Mouse (Mus musculus) MEL (cell line): ENCODE measurements at regions not wholly inside any gene's neighbourhood (a gene's known extent, or its start where the extent isn't known, plus 50 kb on each side); places are given as distances from the start of the nearest gene placed in this dataset.

Experiments used
- DNase-seq: peaks from one replicate; pipeline ENCODE4 v3.0.0; 2011; ENCODE audit warnings: low read depth, low spot score
- H3K27ac ChIP-seq: 2 replicates; pipeline ENCODE4 v1.5.1; 2012; ENCODE audit warnings: low read depth, mild to moderate bottlenecking, control low read depth, low read length, moderate library complexity; ENCODE audit not compliant: control insufficient read depth
- H3K27me3 ChIP-seq, 2 experiments: fragments of 150-350 bp in 1 of 2; sonication (generic) in 1 of 2; 2 replicates each; pipeline ENCODE4 v1.6.1; 2012; ENCODE audit warnings: low read length in 2 of 2, mild to moderate bottlenecking in 2 of 2, improper control_type of control experiment in 1 of 2, moderate library complexity in 1 of 2; ENCODE audit not compliant: insufficient read depth in 2 of 2, control insufficient read depth in 1 of 2
- H3K36me3 ChIP-seq, 2 experiments: 2 replicates each; pipeline ENCODE4 v1.6.1; 2012 to 2014; ENCODE audit warnings: low read length in 2 of 2, improper control_type of control experiment in 1 of 2, inconsistent platforms in 1 of 2, mild to moderate bottlenecking in 1 of 2; ENCODE audit not compliant: insufficient read depth in 2 of 2, control insufficient read depth in 1 of 2
- H3K4me1 ChIP-seq, 2 experiments: fragments of 150-350 bp in 1 of 2; sonication (generic) in 1 of 2; 2 replicates each; pipeline ENCODE4 v1.6.1; 2012; ENCODE audit warnings: low read length in 2 of 2, improper control_type of control experiment in 1 of 2, mild to moderate bottlenecking in 1 of 2; ENCODE audit not compliant: insufficient read depth in 2 of 2, control insufficient read depth in 1 of 2
- H3K4me3 ChIP-seq, 2 experiments: fragments of 150-350 bp in 1 of 2; sonication (generic) in 1 of 2; 2 replicates each; pipeline ENCODE4 v1.5.1; 2012; ENCODE audit warnings: low read depth in 2 of 2, low read length in 2 of 2, mild to moderate bottlenecking in 2 of 2, moderate library complexity in 2 of 2, control low read depth in 1 of 2, improper control_type of control experiment in 1 of 2; ENCODE audit not compliant: control insufficient read depth in 1 of 2, insufficient read depth in 1 of 2
- H3K79me2 ChIP-seq: 2 replicates; pipeline ENCODE4 v1.6.1; 2012; ENCODE audit warnings: mild to moderate bottlenecking, low read length, moderate library complexity; ENCODE audit not compliant: control insufficient read depth, poor library complexity, insufficient read depth
- H3K9ac ChIP-seq: 2 replicates; pipeline ENCODE4 v1.6.1; 2012; ENCODE audit warnings: low read depth, mild to moderate bottlenecking, control low read depth, low read length, moderate library complexity; ENCODE audit not compliant: control insufficient read depth, poor library complexity, severe bottlenecking
- H3K9me3 ChIP-seq: fragments of 150-350 bp; sonication (generic); replicated peaks from 2 replicates; pipeline ENCODE4 v1.6.1; 2012; ENCODE audit warnings: mild to moderate bottlenecking, low read length, improper control_type of control experiment, moderate library complexity; ENCODE audit not compliant: insufficient read depth
- BHLHE40 ChIP-seq: IDR thresholded peaks from 2 replicates; pipeline ENCODE4 v1.6.1; 2012; ENCODE audit warnings: low read depth, mild to moderate bottlenecking, inconsistent platforms, low read length, improper control_type of control experiment, borderline replicate concordance
- ELF1 ChIP-seq: IDR thresholded peaks from 2 replicates; pipeline ENCODE4 v1.6.1; 2014; ENCODE audit warnings: low read depth, mild to moderate bottlenecking, inconsistent platforms, low read length, improper control_type of control experiment, moderate library complexity
- EP300 ChIP-seq, 2 experiments: IDR thresholded peaks; 2 replicates each; pipeline ENCODE4 v1.6.1; 2011; ENCODE audit warnings: improper control_type of control experiment in 2 of 2, low read length in 2 of 2, low read depth in 1 of 2, mild to moderate bottlenecking in 1 of 2
- ETS1 ChIP-seq: IDR thresholded peaks from 2 replicates; pipeline ENCODE4 v1.6.1; 2012; ENCODE audit warnings: low read depth, mild to moderate bottlenecking, inconsistent platforms, low read length, improper control_type of control experiment, moderate library complexity
- GABPA ChIP-seq: IDR thresholded peaks from 2 replicates; pipeline ENCODE4 v1.6.1; 2012; ENCODE audit warnings: low read depth, mild to moderate bottlenecking, inconsistent platforms, low read length, improper control_type of control experiment, moderate library complexity
- GATA1 ChIP-seq: IDR thresholded peaks from 2 replicates; pipeline ENCODE4 v1.6.1; 2011; ENCODE audit warnings: low read depth, low read length, improper control_type of control experiment
- JUND ChIP-seq: IDR thresholded peaks from 2 replicates; pipeline ENCODE4 v1.6.1; 2011; ENCODE audit warnings: low read depth, mild to moderate bottlenecking, improper control_type of control experiment, low read length
- KAT2A ChIP-seq: conservative IDR thresholded peaks from 2 replicates; pipeline ENCODE4 v1.6.1; 2012; ENCODE audit warnings: low read depth, low read length, improper control_type of control experiment, inconsistent platforms
- MAZ ChIP-seq: IDR thresholded peaks from 2 replicates; pipeline ENCODE4 v1.6.1; 2012; ENCODE audit warnings: low read depth, mild to moderate bottlenecking, inconsistent platforms, low read length, improper control_type of control experiment
- MEF2A ChIP-seq: IDR thresholded peaks from 2 replicates; pipeline ENCODE4 v1.6.1; 2014; ENCODE audit warnings: low read depth, mild to moderate bottlenecking, inconsistent platforms, low read length, improper control_type of control experiment; ENCODE audit not compliant: poor library complexity, insufficient replicate concordance, severe bottlenecking; ENCODE audit errors: extremely low read depth
- MYB ChIP-seq: IDR thresholded peaks from 2 replicates; pipeline ENCODE4 v1.6.1; 2011; ENCODE audit warnings: mild to moderate bottlenecking, low read depth, low read length, improper control_type of control experiment
- MYC ChIP-seq: IDR thresholded peaks from 2 replicates; pipeline ENCODE4 v1.6.1; 2011; ENCODE audit warnings: low read depth, mild to moderate bottlenecking, low read length, improper control_type of control experiment, moderate library complexity
- NELFE ChIP-seq: IDR thresholded peaks from 2 replicates; pipeline ENCODE4 v1.6.1; 2011; ENCODE audit warnings: low read depth, low read length, improper control_type of control experiment
- POLR2AphosphoS5 ChIP-seq: IDR thresholded peaks from 2 replicates; pipeline ENCODE4 v1.6.1; 2012; ENCODE audit warnings: low read depth, borderline replicate concordance, mild to moderate bottlenecking, inconsistent platforms, low read length, moderate library complexity, mixed read lengths
- RCOR1 ChIP-seq: IDR thresholded peaks from 2 replicates; pipeline ENCODE4 v1.6.1; 2012; ENCODE audit warnings: low read depth, mild to moderate bottlenecking, inconsistent platforms, low read length, improper control_type of control experiment
- TAL1 ChIP-seq: IDR thresholded peaks from 2 replicates; pipeline ENCODE4 v1.6.1; 2012; ENCODE audit warnings: mild to moderate bottlenecking, inconsistent platforms, low read length, moderate library complexity, mixed read lengths
- TCF12 ChIP-seq: IDR thresholded peaks from 2 replicates; pipeline ENCODE4 v1.6.1; 2014; ENCODE audit warnings: low read depth, mild to moderate bottlenecking, inconsistent platforms, low read length, improper control_type of control experiment, moderate library complexity
- UBTF ChIP-seq: IDR thresholded peaks from 2 replicates; pipeline ENCODE4 v1.6.1; 2012; ENCODE audit warnings: low read depth, mild to moderate bottlenecking, inconsistent platforms, low read length, improper control_type of control experiment, moderate library complexity, borderline replicate concordance; ENCODE audit not compliant: insufficient read depth
- USF1 ChIP-seq: IDR thresholded peaks from 2 replicates; pipeline ENCODE4 v1.6.1; 2014; ENCODE audit warnings: low read depth, mild to moderate bottlenecking, inconsistent platforms, low read length, improper control_type of control experiment, moderate library complexity
- ZKSCAN1 ChIP-seq: IDR thresholded peaks from 2 replicates; pipeline ENCODE4 v1.6.1; 2012; ENCODE audit warnings: low read depth, mild to moderate bottlenecking, inconsistent platforms, low read length, improper control_type of control experiment, moderate library complexity
- ZNF384 ChIP-seq: IDR thresholded peaks from 2 replicates; pipeline ENCODE4 v1.6.1; 2012; ENCODE audit warnings: low read depth, mild to moderate bottlenecking, inconsistent platforms, low read length, improper control_type of control experiment

- no peaks in the 10 kb centered on the region for H3K4me1 ChIP-seq
- TF ChIP-seq KAT2A (no peak), JUND (no peak), ETS1 (no peak), NELFE (no peak), BHLHE40 (no peak), EP300 (IDR thresholded peaks at IDR 0.05; ENCODE audit: low read depth in 1 of 2, low read length in 2 of 2) (no peak), GATA1 (no peak), MYB (no peak), GABPA (no peak), ZNF384 (no peak), MEF2A (no peak), UBTF (no peak), TCF12 (no peak), TAL1 (no peak), MYC (no peak)
- H3K27ac ChIP-seq = no peak overlapping the region
- H3K9me3 ChIP-seq = no peaks in the 10 kb centered on the region
- H3K4me3 ChIP-seq = no peak overlapping the region
- no peaks in the 10 kb centered on the region for H3K79me2 ChIP-seq
- no peak for DNase-seq
- H3K9ac ChIP-seq = no peak overlapping the region
- H3K36me3 ChIP-seq = no peaks in the 10 kb centered on the region
- no peaks in the 10 kb centered on the region for H3K27me3 ChIP-seq
Measured at GRCm38 (mm10) chr11:18070586-18071306, 117.1 kb upstream of the Etaa1 start.

GRCm38 (mm10) chr11:18070032-18070374, 116.3 kb upstream of the Etaa1 start:
- Histone ChIP-seq H3K79me2 (no peaks in the 10 kb centered on the region), H3K4me3 (no peak overlapping the region), H3K9me3 (no peaks in the 10 kb centered on the region), H3K9ac (no peak overlapping the region), H3K27me3 (no peaks in the 10 kb centered on the region), H3K27ac (no peak overlapping the region), H3K36me3 (no peaks in the 10 kb centered on the region), H3K4me1 (no peaks in the 10 kb centered on the region)
- DNase-seq = no peak
- TF ChIP-seq ZKSCAN1 = no peak
- no peak for TF ChIP-seq POLR2AphosphoS5
- TF ChIP-seq GABPA = no peak
- no peak for TF ChIP-seq RCOR1
- no peak for TF ChIP-seq MAZ
- no peak for TF ChIP-seq BHLHE40
- TF ChIP-seq UBTF = no peak
- no peak for TF ChIP-seq ZNF384
- TF ChIP-seq ELF1 = no peak
- TF ChIP-seq USF1 = no peak
